Mouse (Mus musculus) heart, adult 18-20 months (tissue): Measurements from ENCODE around the gene Cmklr1. TPM values are rescaled to one million over a fixed set of nuclear protein-coding genes. Genes with fewer than 3 reads are reported as not detected.
"Not testable (repeated sequence)": the region's sequence is repeated elsewhere in the genome, so short reads cannot be mapped to it uniquely, and the experiment has no call there.

Experiments used
- DNase-seq, 2 experiments: peaks; one replicate each; pipeline ENCODE4 v3.0.0; 2021 to 2022; ENCODE audit warnings: mixed read lengths in 1 of 2
- total RNA-seq, 2 experiments: library from RNA; stranded (reverse); gene quantifications; 2 replicates each; pipeline ENCODE4 v1.2.3; 2021

Cmklr1 gene
- total RNA-seq, 2 experiments from 2014 or later, result 21.3 to 22.3 TPM

GRCm38 (mm10) chr5:113586458-113586849, 63.8 kb downstream of the Cmklr1 start:
- DNase-seq, result not testable (repeated sequence)

GRCm38 (mm10) chr5:113585619-113586457, 64.4 kb downstream of the Cmklr1 start:
- DNase-seq, result not testable (repeated sequence)

GRCm38 (mm10) chr5:113584439-113584838, 65.8 kb downstream of the Cmklr1 start:
- no peak for DNase-seq

- no peak for DNase-seq
Observed at GRCm38 (mm10) chr5:113583424-113584162, 66.6 kb downstream of the Cmklr1 start.

- no peak for DNase-seq
Observed at GRCm38 (mm10) chr5:113580801-113581200, 69.4 kb downstream of the Cmklr1 start.

DNA sequence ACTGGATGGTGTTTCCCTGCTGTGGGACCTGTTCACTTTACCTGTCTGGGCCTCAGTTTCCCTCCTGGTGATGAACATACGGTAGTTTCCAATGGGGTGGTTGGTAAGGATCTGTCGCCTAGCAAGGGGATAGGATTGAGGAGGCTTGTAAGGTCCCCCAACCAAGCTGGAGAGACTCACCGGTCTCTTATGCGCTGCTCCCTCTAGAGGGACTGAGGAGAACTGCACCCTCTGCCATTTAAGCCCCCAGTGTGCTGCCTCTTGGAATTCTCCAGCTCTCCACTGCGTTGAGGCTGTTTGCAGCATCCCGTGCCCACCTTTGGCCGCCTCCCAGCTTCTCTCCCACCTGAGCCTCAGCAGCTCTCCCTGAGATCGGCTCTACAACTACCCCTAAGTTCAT, 70.0 kb downstream of the Cmklr1 start:
- DNase-seq, result no peak

DNA sequence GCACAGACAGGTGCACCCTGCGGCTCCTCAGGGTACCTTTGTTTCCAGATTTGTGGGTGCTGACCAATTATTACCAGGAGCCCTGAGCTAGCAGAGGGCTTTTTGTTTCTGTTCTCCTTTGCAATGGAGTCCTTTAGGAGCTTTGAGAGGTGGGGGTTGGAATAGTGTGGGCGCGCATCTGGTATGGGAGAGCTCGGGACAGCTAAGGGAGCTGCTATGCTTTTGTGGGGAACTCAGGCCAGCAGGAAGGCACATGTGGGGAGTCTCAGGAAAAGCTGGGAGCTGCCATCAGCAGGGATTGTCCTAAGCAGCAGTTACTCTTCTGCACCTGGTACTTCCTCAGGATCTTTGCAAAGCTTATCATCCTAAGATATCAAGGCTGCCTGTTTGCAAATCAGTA, 71.1 kb downstream of the Cmklr1 start:
- DNase-seq, result no peak

- no peak for DNase-seq
Observed at GRCm38 (mm10) chr5:113578428-113578827, 71.8 kb downstream of the Cmklr1 start.

DNA sequence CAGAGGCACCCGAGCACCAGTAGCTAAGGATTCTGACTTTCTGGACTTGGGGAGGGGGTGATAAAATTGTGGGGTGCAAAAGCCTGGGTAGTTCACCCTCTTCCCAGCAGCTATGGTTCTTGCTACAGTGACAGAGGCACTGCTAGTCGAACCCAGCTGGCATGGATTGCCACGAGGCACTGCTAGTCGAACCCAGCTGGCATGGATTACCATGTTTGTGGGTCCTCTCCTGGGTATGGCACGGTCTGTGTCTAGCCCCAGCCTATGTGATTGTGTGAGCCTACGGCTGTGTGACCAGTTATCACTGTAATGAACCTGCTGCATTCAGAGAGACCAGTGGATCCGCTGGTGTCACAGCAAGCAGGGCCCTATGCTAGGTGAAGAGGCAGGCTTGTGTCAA, 72.7 kb downstream of the Cmklr1 start:
- no peak for DNase-seq

GRCm38 (mm10) chr5:113570056-113570717, 80.0 kb downstream of the Cmklr1 start:
- no peak for DNase-seq

- DNase-seq, result no peak
Observed at GRCm38 (mm10) chr5:113565858-113566257, 84.4 kb downstream of the Cmklr1 start.

DNA sequence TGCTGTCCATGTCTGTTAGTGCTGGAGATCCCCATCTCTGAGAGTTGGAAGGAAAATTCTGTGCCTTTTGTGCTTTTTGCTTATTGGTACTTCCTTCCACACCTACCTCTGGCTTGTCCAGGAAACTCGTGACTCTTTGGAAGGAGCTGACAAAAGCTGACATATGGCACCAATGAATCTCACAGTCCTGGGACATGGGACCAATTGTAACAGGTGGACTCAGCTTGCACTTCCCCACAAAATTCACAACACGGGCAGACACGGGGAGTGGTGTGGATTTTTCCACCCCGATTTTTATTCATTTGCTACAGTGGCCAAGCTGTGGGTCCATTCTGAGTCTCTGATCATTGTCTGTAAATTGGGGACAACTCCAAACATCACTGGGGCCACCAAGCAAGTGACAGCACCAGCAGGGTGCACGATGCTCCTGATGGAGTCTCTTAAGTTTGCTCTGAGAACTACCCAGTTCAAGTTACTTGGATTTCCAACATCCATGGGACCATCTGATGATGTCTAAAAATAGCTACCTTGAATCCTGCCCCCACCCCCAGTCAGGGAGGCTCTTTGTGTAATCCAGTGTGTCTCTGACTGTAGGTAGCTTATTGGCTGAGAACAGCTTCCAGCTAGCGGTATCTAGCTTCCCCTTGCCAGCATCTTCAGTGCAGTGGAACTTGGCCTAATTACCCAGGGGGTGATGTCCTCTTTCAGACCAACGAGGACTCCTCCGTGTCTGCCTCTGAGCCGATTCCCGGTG, 84.9 kb downstream of the Cmklr1 start:
- no peak for DNase-seq

DNA sequence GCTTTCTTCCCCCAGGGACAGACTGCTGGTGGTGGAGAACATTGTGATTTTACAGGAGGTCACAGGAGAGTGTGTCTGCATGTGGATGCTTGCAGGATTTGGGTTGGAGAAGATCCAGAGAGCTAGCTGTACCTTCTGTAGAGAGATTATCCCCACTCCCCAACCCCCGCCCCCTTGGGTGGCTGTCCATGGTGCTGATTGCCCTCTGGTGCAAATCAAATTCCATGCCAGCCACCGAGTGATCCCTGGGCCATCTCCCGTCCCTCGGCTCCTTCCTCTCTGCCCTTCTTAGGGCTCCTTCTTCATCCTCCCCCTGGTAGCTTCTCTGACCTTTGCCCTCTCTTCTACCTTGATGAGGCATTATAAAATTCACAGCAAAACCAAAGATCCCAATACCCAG, 85.8 kb downstream of the Cmklr1 start:
- no peak for DNase-seq

Other genes with a start within 250 kb of the Cmklr1 start
- gene Wscd2, start 160.1 kb downstream of the Cmklr1 start, total RNA-seq, result under 1 TPM; 0.22 to 0.23 TPM
- not detected for gene 1700069L16Rik, start 74.3 kb upstream of the Cmklr1 start, total RNA-seq
- gene Ficd, start 85.4 kb upstream of the Cmklr1 start, total RNA-seq, result 1 to 10 TPM; 8.6 to 8.7 TPM
- 10 to 100 TPM in 1 of 2 experiments, 1 to 10 TPM in 1; 9.9 to 11.3 TPM for gene Sart3, start 122.1 kb upstream of the Cmklr1 start, total RNA-seq
- 100 to 1,000 TPM; 207 to 210 TPM for gene Iscu, start 122.3 kb upstream of the Cmklr1 start, total RNA-seq
- 1 to 10 TPM; 2.7 to 5.1 TPM for gene Tmem119, start 150.1 kb upstream of the Cmklr1 start, total RNA-seq
- gene Selplg, start 182.2 kb upstream of the Cmklr1 start, total RNA-seq, result 1 to 10 TPM; 4.4 to 7.3 TPM